Mouse (Mus musculus): Measurements from ENCODE around the gene Bmpr2.

DNA sequence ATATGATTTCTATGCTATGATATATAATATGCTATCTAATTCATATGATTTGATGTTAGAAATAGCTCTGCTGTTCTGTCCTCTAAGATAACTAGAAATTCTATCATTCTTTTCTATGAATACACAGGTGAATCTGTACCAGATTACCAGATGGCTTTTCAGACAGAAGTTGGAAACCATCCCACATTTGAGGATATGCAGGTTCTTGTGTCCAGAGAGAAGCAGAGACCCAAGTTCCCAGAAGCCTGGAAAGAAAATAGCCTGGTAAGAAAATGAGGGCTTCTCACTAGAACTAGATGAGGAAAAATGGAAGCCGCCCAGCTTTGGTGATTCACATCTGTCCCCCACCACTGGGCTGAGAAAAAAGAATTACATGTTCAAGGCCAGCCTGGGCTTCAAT lies 95.8 kb downstream of the Bmpr2 start:
- no peak for TF ChIP-seq CTCF (IDR thresholded peaks at IDR 0.05; ENCODE audit: insufficient read depth, low read depth, low read length)
- TF ChIP-seq POLR2A (IDR thresholded peaks at IDR 0.05; ENCODE audit: insufficient read depth, low read depth, low read length) = no peak
